Mouse (Mus musculus): Measurements from ENCODE around the gene Htr2c. TPM values are rescaled to one million over a fixed set of nuclear protein-coding genes. Genes with fewer than 3 reads are reported as not detected.

The Htr2c gene
- total RNA-seq (2023): not detected in 2 replicates

GRCm38 (mm10) chrX:146962258-146962913 is at the start of gene Htr2c:
Gene Htr2c (plus strand): TSS chrX:146962513.

All from neutrophil, adult 65 days (primary cell).